Mouse (Mus musculus): ENCODE measurements at regions not wholly inside any gene's neighbourhood (a gene's known extent, or its start where the extent isn't known, plus 50 kb on each side); places are given as distances from the start of the nearest gene placed in this dataset.

- ATAC-seq (ENCODE audit: low FRiP score, low read depth) (no peak), DNase-seq (ENCODE audit: low spot score) (no peak)
- Histone ChIP-seq H3K36me3 (ENCODE audit: control insufficient read depth, insufficient read depth, low read length) (no peaks in the 10 kb centered on the region), H3K4me1 (ENCODE audit: control insufficient read depth, insufficient read depth, low read length) (no peaks in the 10 kb centered on the region), H3K4me3 (replicated peaks; ENCODE audit: low read length) (no peak overlapping the region), H3K9ac (ENCODE audit: low read depth, low read length, severe bottlenecking) (no peak overlapping the region), H3K9me3 (ENCODE audit: control insufficient read depth, low read length) (no peaks in the 10 kb centered on the region), H3K4me2 (replicated peaks; ENCODE audit: low read depth, low read length, severe bottlenecking) (no peak overlapping the region), H3K27me3 (ENCODE audit: control insufficient read depth, insufficient read depth, low read length) (no peaks in the 10 kb centered on the region), H3K27ac (replicated peaks; ENCODE audit: low read depth, low read length) (no peak overlapping the region)
- WGBS, result 83% methylated on average over 7 of the region's 7 CpGs
- no peak for TF ChIP-seq POLR2A (IDR thresholded peaks at IDR 0.05; ENCODE audit: borderline replicate concordance, extremely low read depth, insufficient read depth, insufficient read length)
Observed at GRCm38 (mm10) chr6:31330327-31330726, 68.2 kb upstream of the Mkln1 start.

GRCm38 (mm10) chr6:31330868-31331267 lies 67.7 kb upstream of the Mkln1 start:
- DNase-seq (ENCODE audit: low spot score), result no peak
- no peak overlapping the region for H3K4me3 ChIP-seq (replicated peaks; ENCODE audit: low read length)
- no peak overlapping the region for H3K27ac ChIP-seq (replicated peaks; ENCODE audit: low read depth, low read length)
- H3K36me3 ChIP-seq (ENCODE audit: control insufficient read depth, insufficient read depth, low read length), result no peaks in the 10 kb centered on the region
- no peak for TF ChIP-seq POLR2A (IDR thresholded peaks at IDR 0.05; ENCODE audit: borderline replicate concordance, extremely low read depth, insufficient read depth, insufficient read length)
- H3K4me1 ChIP-seq (ENCODE audit: control insufficient read depth, insufficient read depth, low read length), result no peaks in the 10 kb centered on the region
- H3K9ac ChIP-seq (ENCODE audit: low read depth, low read length, severe bottlenecking), result no peak overlapping the region
- no peak overlapping the region for H3K4me2 ChIP-seq (replicated peaks; ENCODE audit: low read depth, low read length, severe bottlenecking)
- no peaks in the 10 kb centered on the region for H3K27me3 ChIP-seq (ENCODE audit: control insufficient read depth, insufficient read depth, low read length)
- no peak for ATAC-seq (ENCODE audit: low FRiP score, low read depth)
- H3K9me3 ChIP-seq (ENCODE audit: control insufficient read depth, low read length), result no peaks in the 10 kb centered on the region
- WGBS, result 79% methylated on average over 3 of the region's 3 CpGs

GRCm38 (mm10) chr6:31332254-31332653 lies 66.3 kb upstream of the Mkln1 start:
- ATAC-seq (ENCODE audit: low FRiP score, low read depth) (no peak), DNase-seq (ENCODE audit: low spot score) (no peak)
- no peak overlapping the region for H3K27ac ChIP-seq (replicated peaks; ENCODE audit: low read depth, low read length)
- no peak overlapping the region for H3K4me3 ChIP-seq (replicated peaks; ENCODE audit: low read length)
- no peak for TF ChIP-seq POLR2A (IDR thresholded peaks at IDR 0.05; ENCODE audit: borderline replicate concordance, extremely low read depth, insufficient read depth, insufficient read length)
- WGBS, result 80% methylated on average over 6 of the region's 6 CpGs
- no peaks in the 10 kb centered on the region for H3K9me3 ChIP-seq (ENCODE audit: control insufficient read depth, low read length)
- no peaks in the 10 kb centered on the region for H3K27me3 ChIP-seq (ENCODE audit: control insufficient read depth, insufficient read depth, low read length)
- H3K4me2 ChIP-seq (replicated peaks; ENCODE audit: low read depth, low read length, severe bottlenecking), result no peak overlapping the region
- no peaks in the 10 kb centered on the region for H3K4me1 ChIP-seq (ENCODE audit: control insufficient read depth, insufficient read depth, low read length)
- no peak overlapping the region for H3K9ac ChIP-seq (ENCODE audit: low read depth, low read length, severe bottlenecking)
- no peaks in the 10 kb centered on the region for H3K36me3 ChIP-seq (ENCODE audit: control insufficient read depth, insufficient read depth, low read length)

- WGBS, result 81% methylated on average over 4 of the region's 4 CpGs
- H3K27me3 ChIP-seq (ENCODE audit: control insufficient read depth, insufficient read depth, low read length), result no peaks in the 10 kb centered on the region
- no peak overlapping the region for H3K9ac ChIP-seq (ENCODE audit: low read depth, low read length, severe bottlenecking)
- no peak for DNase-seq (ENCODE audit: low spot score)
- H3K9me3 ChIP-seq (ENCODE audit: control insufficient read depth, low read length), result no peaks in the 10 kb centered on the region
- no peaks in the 10 kb centered on the region for H3K36me3 ChIP-seq (ENCODE audit: control insufficient read depth, insufficient read depth, low read length)
- no peak overlapping the region for H3K27ac ChIP-seq (replicated peaks; ENCODE audit: low read depth, low read length)
- no peaks in the 10 kb centered on the region for H3K4me1 ChIP-seq (ENCODE audit: control insufficient read depth, insufficient read depth, low read length)
- no peak for ATAC-seq (ENCODE audit: low FRiP score, low read depth)
- TF ChIP-seq POLR2A (IDR thresholded peaks at IDR 0.05; ENCODE audit: borderline replicate concordance, extremely low read depth, insufficient read depth, insufficient read length), result no peak
- no peak overlapping the region for H3K4me3 ChIP-seq (replicated peaks; ENCODE audit: low read length)
- no peak overlapping the region for H3K4me2 ChIP-seq (replicated peaks; ENCODE audit: low read depth, low read length, severe bottlenecking)
Observed at GRCm38 (mm10) chr6:31332714-31333113, 65.8 kb upstream of the Mkln1 start.

GRCm38 (mm10) chr6:31333228-31333922 lies 65.2 kb upstream of the Mkln1 start:
- WGBS, result 48% methylated on average over 16 of the region's 16 CpGs

More at GRCm38 (mm10) chr6:31333228-31333922, 65.2 kb upstream of the Mkln1 start:
- H3K4me2 ChIP-seq (replicated peaks; ENCODE audit: low read depth, low read length, severe bottlenecking), result no peak overlapping the region
- no peak for ATAC-seq (ENCODE audit: low FRiP score, low read depth)
- H3K9me3 ChIP-seq (ENCODE audit: control insufficient read depth, low read length), result no peaks in the 10 kb centered on the region
- no peaks in the 10 kb centered on the region for H3K36me3 ChIP-seq (ENCODE audit: control insufficient read depth, insufficient read depth, low read length)
- no peak for TF ChIP-seq POLR2A (IDR thresholded peaks at IDR 0.05; ENCODE audit: borderline replicate concordance, extremely low read depth, insufficient read depth, insufficient read length)
- no peak overlapping the region for H3K27ac ChIP-seq (replicated peaks; ENCODE audit: low read depth, low read length)
- no peaks in the 10 kb centered on the region for H3K4me1 ChIP-seq (ENCODE audit: control insufficient read depth, insufficient read depth, low read length)
- no peaks in the 10 kb centered on the region for H3K27me3 ChIP-seq (ENCODE audit: control insufficient read depth, insufficient read depth, low read length)
- H3K9ac ChIP-seq (ENCODE audit: low read depth, low read length, severe bottlenecking), result no peak overlapping the region
- H3K4me3 ChIP-seq (replicated peaks; ENCODE audit: low read length), result no peak overlapping the region
- DNase-seq (ENCODE audit: low spot score), result no peak

Measured in limb, embryonic 14.5 days (tissue).